Mouse (Mus musculus): Measurements from ENCODE around the gene Idua.

GRCm38 (mm10) chr5:108677605-108678295 is 17.6 kb downstream of the Idua start:
- no peak for TF ChIP-seq CTCF (IDR thresholded peaks at IDR 0.05; ENCODE audit: borderline replicate concordance, extremely low read depth, insufficient read depth, insufficient read length)
- TF ChIP-seq POLR2A (IDR thresholded peaks at IDR 0.05; ENCODE audit: borderline replicate concordance, extremely low read depth, insufficient read depth, insufficient read length, poor library complexity, severe bottlenecking) = peak; percentile 7; the same call in 1 of the 2 replicates
